Mouse (Mus musculus) thymus, adult 2 months (tissue): ENCODE measurements around the gene Defb19. TPM values are rescaled to one million over a fixed set of nuclear protein-coding genes. Genes with fewer than 3 reads are reported as not detected.

ENCODE experiments used
- DNase-seq: peaks from one replicate; pipeline ENCODE4 v3.0.0; 2021
- H3K27ac ChIP-seq: fragments of 200-500 bp; 2 replicates; pipeline ENCODE4 v1.5.1; 2012; ENCODE audit warnings: low read length, control low read depth; ENCODE audit not compliant: control insufficient read depth, insufficient read depth
- H3K27me3 ChIP-seq: fragments of 200-500 bp; 2 replicates; pipeline ENCODE4 v1.6.1; 2012; ENCODE audit warnings: mild to moderate bottlenecking, low read length, moderate library complexity, mixed read lengths; ENCODE audit not compliant: control insufficient read depth, insufficient read depth
- H3K36me3 ChIP-seq: fragments of 200-500 bp; 2 replicates; pipeline ENCODE4 v1.6.1; 2012; ENCODE audit warnings: mild to moderate bottlenecking, low read length, moderate library complexity; ENCODE audit not compliant: control insufficient read depth, insufficient read depth
- H3K4me1 ChIP-seq: fragments of 200-500 bp; replicated peaks from 2 replicates; pipeline ENCODE4 v1.6.1; 2012; ENCODE audit warnings: low read length; ENCODE audit not compliant: control insufficient read depth, insufficient read depth
- H3K4me3 ChIP-seq: fragments of 200-500 bp; 2 replicates; pipeline ENCODE4 v1.5.1; 2012; ENCODE audit warnings: mild to moderate bottlenecking, low read length, control low read depth, moderate library complexity; ENCODE audit not compliant: control insufficient read depth, insufficient read depth
- CTCF ChIP-seq: fragments of 200-500 bp; IDR thresholded peaks from 2 replicates; pipeline ENCODE4 v1.5.1; 2012; ENCODE audit warnings: mild to moderate bottlenecking, control low read depth, low read length, moderate library complexity, borderline replicate concordance; ENCODE audit not compliant: control insufficient read depth, poor library complexity, insufficient read depth; ENCODE audit errors: extremely low read depth
- POLR2A ChIP-seq: fragments of 200-500 bp; IDR thresholded peaks from 2 replicates; pipeline ENCODE4 v1.6.1; 2012; ENCODE audit warnings: mild to moderate bottlenecking, low read length, control low read depth, moderate library complexity; ENCODE audit not compliant: control insufficient read depth, poor library complexity, insufficient read depth; ENCODE audit errors: extremely low read depth
- WGBS: fragments of 180-500 bp; shearing (Covaris S2); methylation state at CpG from one replicate; pipeline ENCODE4 v1.1.7; 2018; 5-methylcytosine and 5-hydroxymethylcytosine counted together
- polyA plus RNA-seq: library from polyadenylated mRNA; depleted of rRNA; stranded (reverse); fragments of >200 nt; gene quantifications from 2 replicates; pipeline ENCODE4 v1.2.3, GENCODE M21; 2012

Gene Defb19
- polyA plus RNA-seq, 1 experiment: 1.5 TPM

DNA sequence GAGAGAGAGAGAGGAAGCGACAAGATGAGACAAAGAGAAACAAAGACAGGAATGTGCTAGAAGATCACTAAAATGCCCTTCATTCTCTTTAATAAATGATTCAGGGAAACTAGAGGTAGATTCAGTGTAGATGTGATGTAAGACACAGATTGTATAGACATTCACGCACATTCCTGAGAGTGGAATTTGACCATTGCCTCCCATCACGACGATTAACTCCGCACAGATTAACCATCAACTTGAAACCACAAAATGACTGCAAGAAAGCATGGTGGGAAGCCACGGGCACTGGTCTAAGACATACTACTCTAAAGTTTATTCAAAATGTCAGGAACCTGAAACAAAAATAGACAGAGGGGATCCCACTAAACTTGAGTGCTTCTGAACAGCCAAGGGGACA, 9.8 kb downstream of the Defb19 start:
- no peaks in the 10 kb centered on the region for H3K4me1 ChIP-seq
- TF ChIP-seq POLR2A: no peak
- no peak for TF ChIP-seq CTCF
- no peaks in the 10 kb centered on the region for H3K27me3 ChIP-seq
- 46% methylated on average over 6 of the region's 6 CpGs for WGBS
- no peaks in the 10 kb centered on the region for H3K36me3 ChIP-seq
- H3K4me3 ChIP-seq: no peak overlapping the region
- no peak overlapping the region for H3K27ac ChIP-seq
- DNase-seq: no peak

DNA sequence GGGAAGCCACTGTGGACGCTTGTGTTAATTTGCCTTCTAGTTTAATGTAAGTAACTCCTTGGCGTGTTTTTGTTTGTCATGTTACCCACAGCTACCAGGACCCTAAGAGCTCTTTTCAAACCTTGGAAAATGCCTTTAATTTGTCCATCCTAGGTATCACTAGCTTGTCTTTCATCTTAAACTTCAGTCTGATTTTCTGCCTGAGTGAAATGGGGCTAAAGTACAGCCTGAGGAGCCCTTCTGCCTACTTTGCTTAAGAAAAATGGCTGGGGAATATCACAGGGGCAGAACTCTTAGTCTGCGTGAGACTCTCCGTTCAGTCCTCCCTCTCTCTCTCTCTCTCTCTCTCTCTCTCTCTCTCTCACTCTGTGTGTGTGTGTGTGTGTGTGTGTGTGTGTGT, 10.2 kb downstream of the Defb19 start:
- TF ChIP-seq CTCF: no peak
- no peaks in the 10 kb centered on the region for H3K36me3 ChIP-seq
- no peaks in the 10 kb centered on the region for H3K4me1 ChIP-seq
- H3K27ac ChIP-seq: no peak overlapping the region
- H3K27me3 ChIP-seq: no peaks in the 10 kb centered on the region
- WGBS: 87% methylated on average over 4 of the region's 4 CpGs
- no peak overlapping the region for H3K4me3 ChIP-seq
- no peak for DNase-seq

DNA sequence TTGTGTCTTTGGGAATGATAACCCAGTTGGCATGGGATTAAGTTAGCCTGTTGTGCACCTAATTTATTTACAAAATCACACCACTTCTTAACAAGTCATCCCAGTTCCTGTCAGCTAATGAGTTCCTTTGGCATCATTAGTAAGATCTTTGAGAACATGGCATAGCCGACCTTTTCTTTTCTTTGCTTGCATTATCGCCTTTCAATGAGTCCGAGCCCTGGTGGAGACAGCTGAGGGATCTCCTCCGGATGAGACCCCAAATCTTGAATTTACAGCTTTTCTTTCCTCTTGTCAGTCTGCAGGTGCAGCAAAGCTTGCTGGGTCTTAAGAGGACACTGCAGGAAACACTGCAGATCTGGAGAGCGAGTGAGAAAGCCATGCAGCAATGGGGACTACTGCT, 11.1 kb downstream of the Defb19 start, which contains the start of gene Gm17416:
Gm17416 (plus strand) TSS at position 301 of the 400 bp plus-strand sequence.
- Histone ChIP-seq H3K4me3 (no peak within 1 kb of the TSS), H3K4me1 (no peaks in the 10 kb centered on the region), H3K27ac (no peak within 1 kb of the TSS), H3K36me3 (no peaks in the 10 kb centered on the region), H3K27me3 (no peaks in the 10 kb centered on the region)
- 91% methylated on average over 5 of the region's 5 CpGs for WGBS
- DNase-seq: no peak
- TF ChIP-seq POLR2A (no peak), CTCF (no peak)

DNA sequence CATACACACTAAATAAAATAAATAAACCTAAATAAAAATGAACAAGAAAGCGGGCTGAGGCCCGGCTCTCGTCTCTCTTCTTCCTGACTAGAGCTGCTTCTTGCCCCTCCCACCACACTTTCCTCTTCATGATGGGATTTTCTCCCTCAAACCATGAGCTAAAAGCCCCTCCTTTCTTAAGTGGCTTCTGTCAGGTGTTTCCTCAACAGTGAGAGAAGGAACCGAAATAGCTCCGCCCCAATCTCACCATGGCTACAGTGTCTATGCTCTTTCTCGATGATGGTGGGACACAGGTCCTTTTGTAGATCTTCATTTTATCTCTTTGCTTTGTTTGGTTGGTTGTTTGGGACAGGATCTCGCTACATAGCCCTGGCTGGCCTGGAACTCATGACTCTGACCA, 23.5 kb downstream of the Defb19 start:
- no peak for DNase-seq
- Histone ChIP-seq H3K27ac (no peak overlapping the region), H3K36me3 (no peaks in the 10 kb centered on the region), H3K4me3 (no peak overlapping the region), H3K4me1 (no peaks in the 10 kb centered on the region), H3K27me3 (no peaks in the 10 kb centered on the region)
- no peak for TF ChIP-seq POLR2A
- TF ChIP-seq CTCF: no peak
- 20% methylated on average over 7 of the region's 7 CpGs for WGBS

DNA sequence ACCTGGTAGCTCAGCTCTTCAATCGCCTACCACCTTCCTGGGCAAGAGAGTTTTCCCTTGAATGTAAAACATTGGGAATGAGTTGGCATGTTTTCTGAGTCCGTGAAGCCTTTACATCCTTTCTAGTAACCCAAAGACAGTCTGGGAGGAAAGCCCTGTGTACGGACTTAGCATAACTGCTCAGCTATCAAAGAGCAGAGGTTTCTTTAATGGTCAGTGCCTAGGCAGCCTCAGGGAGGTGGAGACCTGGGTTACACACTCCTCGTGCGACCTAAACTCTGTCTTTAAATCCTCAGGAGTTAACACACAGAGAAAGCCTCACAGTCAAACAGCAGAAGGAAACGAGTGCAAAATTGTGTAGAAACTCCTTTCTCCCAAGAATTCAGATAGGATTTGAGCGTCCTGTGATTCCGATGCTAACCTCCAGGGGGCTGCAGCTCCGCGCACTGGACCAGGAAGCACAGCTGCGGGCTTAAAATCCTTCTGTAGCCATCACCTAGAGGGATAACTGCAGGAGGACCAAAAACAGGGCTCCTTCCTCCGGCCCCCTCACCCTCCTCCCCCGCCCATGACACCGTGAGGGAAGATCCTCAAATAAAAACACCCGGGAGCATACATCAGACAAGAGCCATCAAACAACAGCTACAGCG, 26.2 kb downstream of the Defb19 start:
- whole genome bisulfite sequencing: 24% methylated on average over 16 of the region's 16 CpGs
- Histone ChIP-seq H3K4me3 (no peak overlapping the region), H3K4me1 (no peaks in the 10 kb centered on the region), H3K36me3 (no peaks in the 10 kb centered on the region), H3K27me3 (no peaks in the 10 kb centered on the region), H3K27ac (no peak overlapping the region)
- DNase-seq: peak; percentile 26
- TF ChIP-seq POLR2A: no peak
- peak; percentile 72; the same call in 1 of the 2 replicates for TF ChIP-seq CTCF

DNA sequence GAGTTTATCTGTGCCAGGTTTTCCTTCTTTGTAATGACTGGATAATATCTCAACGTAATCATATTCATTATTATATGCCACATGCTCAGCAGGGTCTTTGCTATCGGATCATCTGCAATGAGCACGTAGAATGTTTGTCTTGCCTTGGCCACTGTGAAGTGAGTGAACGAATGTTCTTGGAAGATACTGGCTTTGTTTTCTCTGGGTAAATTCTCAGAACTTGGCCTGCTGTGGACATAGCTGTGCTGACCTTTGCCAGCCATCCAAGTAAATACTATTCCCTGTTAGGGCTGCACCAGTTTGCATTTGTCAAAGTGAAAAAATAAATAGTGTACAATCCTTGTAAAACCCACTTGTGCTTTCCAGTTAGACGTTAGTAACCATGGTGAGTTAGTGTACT, 32.0 kb downstream of the Defb19 start:
- no peaks in the 10 kb centered on the region for H3K27me3 ChIP-seq
- DNase-seq: no peak
- H3K27ac ChIP-seq: no peak overlapping the region
- 94% methylated on average over 5 of the region's 5 CpGs for WGBS
- no peaks in the 10 kb centered on the region for H3K4me1 ChIP-seq
- no peaks in the 10 kb centered on the region for H3K36me3 ChIP-seq
- TF ChIP-seq POLR2A (no peak), CTCF (no peak)
- H3K4me3 ChIP-seq: no peak overlapping the region

DNA sequence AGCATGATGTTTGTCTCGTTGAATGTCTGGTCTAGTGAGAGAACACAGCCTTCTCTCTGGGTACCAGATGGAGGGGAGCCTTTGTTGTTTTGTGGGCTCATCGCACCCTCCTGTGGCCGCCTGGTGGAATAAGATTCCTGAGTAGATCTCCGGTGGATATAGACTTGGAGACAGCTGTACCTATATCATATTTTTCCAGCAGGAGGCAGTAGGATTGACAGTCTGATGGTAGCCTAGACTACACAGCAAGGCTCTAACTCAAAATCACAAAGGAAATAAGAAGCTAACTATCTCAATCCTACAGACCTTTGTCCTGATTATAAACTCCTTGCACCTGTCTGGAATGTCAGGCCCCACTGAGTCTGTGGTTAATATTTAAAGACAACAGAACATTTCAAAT, 35.4 kb downstream of the Defb19 start:
- 13% methylated on average over 4 of the region's 4 CpGs for WGBS
- TF ChIP-seq POLR2A (no peak), CTCF (no peak)
- no peak for DNase-seq
- H3K27ac ChIP-seq: no peak overlapping the region
- no peaks in the 10 kb centered on the region for H3K36me3 ChIP-seq
- H3K4me3 ChIP-seq: no peak overlapping the region
- H3K4me1 ChIP-seq: no peaks in the 10 kb centered on the region
- H3K27me3 ChIP-seq: no peaks in the 10 kb centered on the region
